Mouse (Mus musculus): ENCODE results near the gene Kirrel. TPM values are rescaled to one million over a fixed set of nuclear protein-coding genes. Genes with fewer than 3 reads are reported as not detected.

Kirrel gene
- polyA plus RNA-seq, 1 experiment from 2014 or later = 10.2 TPM

DNA sequence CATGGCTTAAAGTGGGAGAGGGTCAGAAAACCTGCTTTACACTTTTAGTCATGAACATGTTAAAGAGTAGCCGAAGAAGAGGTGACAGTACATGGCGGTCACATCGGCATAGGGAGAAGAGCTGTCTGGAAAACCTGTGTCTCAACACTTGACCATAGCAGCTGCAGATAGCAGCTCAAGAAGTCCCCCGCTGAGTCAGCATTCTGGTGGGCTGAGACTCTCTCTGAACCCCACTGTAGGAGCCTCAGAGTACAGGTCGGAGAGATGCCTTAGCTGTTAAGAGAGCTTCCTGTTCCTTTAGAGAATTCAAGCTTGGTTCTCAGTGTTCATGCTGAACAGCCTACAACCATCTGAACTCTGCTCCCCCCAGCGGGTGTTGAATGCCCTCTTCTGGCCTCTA lies 136.0 kb downstream of the Kirrel start:
- Histone ChIP-seq H3K9me3 (ENCODE audit: control insufficient read depth, low read length) (no peaks in the 10 kb centered on the region), H3K27me3 (ENCODE audit: control insufficient read depth, insufficient read depth, low read length) (no peaks in the 10 kb centered on the region), H3K4me2 (ENCODE audit: low read depth, low read length, severe bottlenecking) (no peak overlapping the region), H3K4me3 (ENCODE audit: low read depth, low read length) (no peak overlapping the region), H3K9ac (ENCODE audit: low read length) (no peak overlapping the region), H3K36me3 (ENCODE audit: control insufficient read depth, insufficient read depth, low read length) (no peaks in the 10 kb centered on the region), H3K4me1 (replicated peaks; ENCODE audit: control insufficient read depth, insufficient read depth, low read length) (no peaks in the 10 kb centered on the region), H3K27ac (ENCODE audit: low read depth, low read length) (no peak overlapping the region)
- DNase-seq (ENCODE audit: low spot score) (no peak), ATAC-seq (replicated peaks; ENCODE audit: low FRiP score) (no peak)
- 92% methylated on average over 6 of the region's 6 CpGs for WGBS

DNA sequence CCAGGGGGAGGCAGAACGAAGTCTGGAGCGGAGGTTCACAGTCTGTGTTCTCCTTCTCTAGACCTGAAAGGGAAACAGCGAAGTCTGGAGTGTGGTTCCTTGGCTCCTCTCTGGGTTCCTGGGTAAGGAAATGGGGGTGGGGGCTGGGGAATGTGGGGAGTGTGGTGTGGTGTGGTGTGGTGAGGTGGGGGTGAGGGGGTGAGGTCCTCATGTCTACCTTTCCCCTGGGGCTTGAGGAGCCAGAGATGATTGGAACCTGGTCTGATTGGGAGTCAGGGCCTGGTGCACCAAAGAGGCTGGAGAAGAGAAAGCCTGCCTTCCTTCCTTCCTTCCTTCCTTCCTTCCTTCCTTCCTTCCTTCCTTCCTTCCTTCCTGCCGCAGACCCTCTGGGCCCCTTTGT lies 140.5 kb downstream of the Kirrel start:
- DNase-seq (ENCODE audit: low spot score) (no peak), ATAC-seq (replicated peaks; ENCODE audit: low FRiP score) (no peak)
- H3K4me2 ChIP-seq (ENCODE audit: low read depth, low read length, severe bottlenecking) = no peak overlapping the region
- H3K4me1 ChIP-seq (replicated peaks; ENCODE audit: control insufficient read depth, insufficient read depth, low read length) = no peaks in the 10 kb centered on the region
- no peak overlapping the region for H3K27ac ChIP-seq (ENCODE audit: low read depth, low read length)
- 93% methylated on average over 4 of the region's 4 CpGs for WGBS
- no peaks in the 10 kb centered on the region for H3K9me3 ChIP-seq (ENCODE audit: control insufficient read depth, low read length)
- H3K36me3 ChIP-seq (ENCODE audit: control insufficient read depth, insufficient read depth, low read length) = no peaks in the 10 kb centered on the region
- no peak overlapping the region for H3K4me3 ChIP-seq (ENCODE audit: low read depth, low read length)
- no peaks in the 10 kb centered on the region for H3K27me3 ChIP-seq (ENCODE audit: control insufficient read depth, insufficient read depth, low read length)
- H3K9ac ChIP-seq (ENCODE audit: low read length) = no peak overlapping the region

DNA sequence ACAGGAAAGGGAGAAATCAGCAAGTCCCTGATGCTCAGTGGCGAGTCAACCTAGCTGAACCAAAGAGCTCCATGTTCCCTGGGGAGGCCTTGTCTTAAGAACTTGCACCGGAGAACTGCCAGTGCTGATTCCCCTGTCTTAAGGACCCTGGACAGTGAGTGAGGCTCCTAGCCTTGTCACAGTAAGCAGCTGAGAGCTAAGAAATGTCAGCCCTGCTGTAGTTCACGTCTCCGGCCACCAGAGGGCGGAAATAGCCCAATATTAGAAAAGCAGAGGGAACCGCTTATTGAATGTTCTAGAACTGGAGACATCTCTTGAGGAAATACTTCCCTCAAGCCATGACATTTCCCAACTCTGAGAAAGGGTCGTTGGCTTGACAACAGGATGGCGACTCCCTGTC lies 141.2 kb downstream of the Kirrel start:
- no peaks in the 10 kb centered on the region for H3K9me3 ChIP-seq (ENCODE audit: control insufficient read depth, low read length)
- H3K36me3 ChIP-seq (ENCODE audit: control insufficient read depth, insufficient read depth, low read length) = no peaks in the 10 kb centered on the region
- peak; percentile 85 for DNase-seq (ENCODE audit: low spot score)
- no peak overlapping the region for H3K4me2 ChIP-seq (ENCODE audit: low read depth, low read length, severe bottlenecking)
- no peak overlapping the region for H3K9ac ChIP-seq (ENCODE audit: low read length)
- 26% methylated on average over 8 of the region's 8 CpGs for WGBS
- H3K4me3 ChIP-seq (ENCODE audit: low read depth, low read length) = no peak overlapping the region
- no peak for ATAC-seq (replicated peaks; ENCODE audit: low FRiP score)
- no peak overlapping the region for H3K27ac ChIP-seq (ENCODE audit: low read depth, low read length)
- H3K27me3 ChIP-seq (ENCODE audit: control insufficient read depth, insufficient read depth, low read length) = no peaks in the 10 kb centered on the region
- no peaks in the 10 kb centered on the region for H3K4me1 ChIP-seq (replicated peaks; ENCODE audit: control insufficient read depth, insufficient read depth, low read length)

DNA sequence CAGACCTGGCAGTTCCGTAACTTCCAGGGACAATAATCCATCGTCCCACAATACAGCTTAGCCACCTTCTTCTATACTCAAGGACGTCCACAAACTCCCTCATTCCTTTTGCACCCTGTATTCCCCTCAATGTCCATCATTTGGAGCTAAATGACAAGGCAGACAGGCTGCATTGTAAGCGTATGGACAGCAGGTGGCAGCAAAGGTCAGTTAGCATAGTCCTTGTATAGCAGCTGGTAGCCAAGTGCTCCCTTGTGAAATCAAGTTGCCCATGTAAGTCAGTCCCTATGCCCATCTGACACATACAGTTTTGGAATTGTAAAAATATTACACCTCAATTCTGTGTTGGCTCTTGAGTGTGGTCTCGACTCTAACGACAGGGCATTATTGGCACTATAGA lies 143.7 kb downstream of the Kirrel start:
- H3K9ac ChIP-seq (ENCODE audit: low read length) = no peak overlapping the region
- no peaks in the 10 kb centered on the region for H3K9me3 ChIP-seq (ENCODE audit: control insufficient read depth, low read length)
- ATAC-seq (replicated peaks; ENCODE audit: low FRiP score) = no peak; the same call in 1 of the 2 replicates

More for the DNA sequence above, 143.7 kb downstream of the Kirrel start:
- no peak overlapping the region for H3K27ac ChIP-seq (ENCODE audit: low read depth, low read length)
- WGBS = 21% methylated on average over 6 of the region's 6 CpGs
- DNase-seq (ENCODE audit: low spot score) = peak; percentile 80
- H3K36me3 ChIP-seq (ENCODE audit: control insufficient read depth, insufficient read depth, low read length) = no peaks in the 10 kb centered on the region
- no peaks in the 10 kb centered on the region for H3K27me3 ChIP-seq (ENCODE audit: control insufficient read depth, insufficient read depth, low read length)
- no peak overlapping the region for H3K4me2 ChIP-seq (ENCODE audit: low read depth, low read length, severe bottlenecking)
- no peak overlapping the region for H3K4me3 ChIP-seq (ENCODE audit: low read depth, low read length)
- no peaks in the 10 kb centered on the region for H3K4me1 ChIP-seq (replicated peaks; ENCODE audit: control insufficient read depth, insufficient read depth, low read length)

Other genes with a start within 250 kb of the Kirrel start
- 31.5 and 33.1 TPM in 2 replicates for gene Cd1d1, start 175.3 kb downstream of the Kirrel start, polyA plus RNA-seq (2014; fragmentation: Nextera tagmentation; extraction: Ambion mirVana)
- 5.0 and 5.8 TPM in 2 replicates for gene Fcrls, start 89.0 kb upstream of the Kirrel start, polyA plus RNA-seq (2014; fragmentation: Nextera tagmentation; extraction: Ambion mirVana)
- gene Cd5l, start 183.1 kb upstream of the Kirrel start, polyA plus RNA-seq (2014; fragmentation: Nextera tagmentation; extraction: Ambion mirVana) = not detected in 2 replicates
- gene Fcrl1, start 201.6 kb upstream of the Kirrel start, polyA plus RNA-seq (2014; fragmentation: Nextera tagmentation; extraction: Ambion mirVana) = not detected in 2 replicates

Measured in forebrain, embryonic 11.5 days (tissue).